Mouse (Mus musculus) midbrain, embryonic 12.5 days (tissue): ENCODE measurements around the gene Spns1. TPM values are rescaled to one million over a fixed set of nuclear protein-coding genes. Genes with fewer than 3 reads are reported as not detected.
"Not testable (repeated sequence)": the region's sequence is repeated elsewhere in the genome, so short reads cannot be mapped to it uniquely, and the experiment has no call there.

Experiments used
- ATAC-seq: fragments of 200-750 bp; cut with Nextera tagmentation; 2 replicates; pipeline ENCODE4 v1.8.0; 2017; ENCODE audit warnings: low read depth, moderate TSS enrichment, moderate library complexity; ENCODE audit not compliant: low FRiP score
- H3K27ac ChIP-seq: fragments of 300-500 bp; sonication (generic); replicated peaks from 2 replicates; pipeline ENCODE4 v1.5.1; 2016; ENCODE audit warnings: mild to moderate bottlenecking
- H3K27me3 ChIP-seq: fragments of 300-500 bp; sonication (generic); 2 replicates; pipeline ENCODE4 v1.6.1; 2016; ENCODE audit warnings: mild to moderate bottlenecking
- H3K36me3 ChIP-seq: fragments of 300-500 bp; sonication (generic); 2 replicates; pipeline ENCODE4 v1.6.1; 2016
- H3K4me1 ChIP-seq: fragments of 300-500 bp; sonication (generic); 2 replicates; pipeline ENCODE4 v1.6.1; 2016
- H3K4me2 ChIP-seq: fragments of 300-500 bp; sonication (generic); replicated peaks from 2 replicates; pipeline ENCODE4 v1.6.1; 2016; ENCODE audit warnings: mild to moderate bottlenecking, moderate library complexity
- H3K4me3 ChIP-seq: fragments of 300-500 bp; sonication (generic); 2 replicates; pipeline ENCODE4 v1.5.1; 2016; ENCODE audit warnings: mild to moderate bottlenecking
- H3K9ac ChIP-seq: fragments of 300-500 bp; sonication (generic); replicated peaks from 2 replicates; pipeline ENCODE4 v1.6.1; 2016; ENCODE audit warnings: mild to moderate bottlenecking, moderate library complexity
- H3K9me3 ChIP-seq: fragments of 300-500 bp; sonication (generic); 2 replicates; pipeline ENCODE4 v1.6.1; 2016; ENCODE audit warnings: mild to moderate bottlenecking
- WGBS: fragments of 180-500 bp; shearing (Covaris S2); methylation state at CpG from one replicate; pipeline ENCODE4 v1.1.7; 2016; 5-methylcytosine and 5-hydroxymethylcytosine counted together
- polyA plus RNA-seq: library from polyadenylated mRNA; unstranded; fragments of >200 nt; fragmentation: Nextera tagmentation; extraction: Ambion mirVana; gene quantifications from 2 replicates; pipeline ENCODE4 v1.2.1, GENCODE M21; 2016

Gene Spns1
- 64.3 and 66.9 TPM in 2 replicates for polyA plus RNA-seq

GRCm38 (mm10) chr7:126377278-126378158 is at the start of gene Spns1:
TSS of gene Spns1 (minus strand) at chr7:126377450.
- Histone ChIP-seq H3K9ac (peak within 1 kb of the TSS; percentile 77), H3K36me3 (peaks cover 23% of the 10 kb centered on the region), H3K9me3 (no peaks in the 10 kb centered on the region), H3K27ac (peak within 1 kb of the TSS; percentile 63), H3K4me3 (peak within 1 kb of the TSS; percentile 78), H3K4me2 (peak within 1 kb of the TSS; percentile 91), H3K4me1 (peaks cover 19% of the 10 kb centered on the region), H3K27me3 (no peaks in the 10 kb centered on the region)
- peak; percentile 95 for ATAC-seq
- WGBS, result under 1% methylated on average over 33 of the region's 33 CpGs

- WGBS, result 83% methylated on average over 6 of the region's 6 CpGs
- no peaks in the 10 kb centered on the region for H3K9me3 ChIP-seq
- H3K4me1 ChIP-seq, result peaks cover 7% of the 10 kb centered on the region
- H3K27ac ChIP-seq, result no peak overlapping the region
- H3K4me3 ChIP-seq, result no peak overlapping the region
- no peak overlapping the region for H3K9ac ChIP-seq
- H3K36me3 ChIP-seq, result no peaks in the 10 kb centered on the region
- H3K4me2 ChIP-seq, result no peak overlapping the region
- no peak for ATAC-seq
- H3K27me3 ChIP-seq, result no peaks in the 10 kb centered on the region
Measured at GRCm38 (mm10) chr7:126424161-126424560, 46.9 kb upstream of the Spns1 start.

DNA sequence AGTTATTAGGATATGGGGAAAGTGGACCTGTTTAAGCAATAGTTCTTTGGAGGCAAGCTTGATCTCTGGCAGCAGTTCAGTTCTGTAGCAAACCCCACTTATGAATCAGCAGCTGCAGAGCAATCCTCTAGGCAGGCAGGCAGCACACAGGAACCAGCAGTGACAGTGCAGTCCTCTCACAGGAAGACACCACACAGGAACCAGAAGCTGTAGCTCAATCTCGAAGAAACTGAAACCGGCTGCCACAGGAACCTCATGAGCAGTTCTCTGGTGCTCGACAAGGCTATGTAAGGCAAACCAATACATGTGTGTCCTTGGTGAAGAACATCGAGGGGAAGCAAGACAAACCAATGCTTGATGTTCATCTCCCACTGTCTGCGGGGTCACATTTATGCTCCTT is 44.5 kb upstream of the Spns1 start:
- ATAC-seq, result no peak
- H3K36me3 ChIP-seq, result no peaks in the 10 kb centered on the region
- no peaks in the 10 kb centered on the region for H3K9me3 ChIP-seq
- H3K27me3 ChIP-seq, result no peaks in the 10 kb centered on the region; the same call in 1 of the 2 replicates
- no peak overlapping the region for H3K4me2 ChIP-seq
- H3K9ac ChIP-seq, result no peak overlapping the region
- 94% methylated on average over 5 of the region's 5 CpGs for WGBS
- peaks cover 6% of the 10 kb centered on the region for H3K4me1 ChIP-seq
- H3K4me3 ChIP-seq, result no peak overlapping the region
- no peak overlapping the region for H3K27ac ChIP-seq

- Histone ChIP-seq H3K4me2 (no peak overlapping the region), H3K9ac (no peak overlapping the region), H3K4me1 (peaks cover 11% of the 10 kb centered on the region), H3K27ac (no peak overlapping the region), H3K27me3 (peaks cover 10% of the 10 kb centered on the region), H3K36me3 (no peaks in the 10 kb centered on the region), H3K9me3 (no peaks in the 10 kb centered on the region), H3K4me3 (no peak overlapping the region)
- no peak for ATAC-seq
- 79% methylated on average over 3 of the region's 3 CpGs for WGBS
Measured at GRCm38 (mm10) chr7:126418496-126418895, 41.2 kb upstream of the Spns1 start.

GRCm38 (mm10) chr7:126417606-126418005 is 40.4 kb upstream of the Spns1 start:
- Histone ChIP-seq H3K4me2 (no peak overlapping the region), H3K27ac (no peak overlapping the region), H3K9ac (no peak overlapping the region), H3K9me3 (no peaks in the 10 kb centered on the region), H3K27me3 (peaks cover 10% of the 10 kb centered on the region), H3K4me1 (peaks cover 11% of the 10 kb centered on the region), H3K36me3 (no peaks in the 10 kb centered on the region), H3K4me3 (no peak overlapping the region)
- ATAC-seq, result no peak
- WGBS, result 64% methylated on average over 4 of the region's 4 CpGs

DNA sequence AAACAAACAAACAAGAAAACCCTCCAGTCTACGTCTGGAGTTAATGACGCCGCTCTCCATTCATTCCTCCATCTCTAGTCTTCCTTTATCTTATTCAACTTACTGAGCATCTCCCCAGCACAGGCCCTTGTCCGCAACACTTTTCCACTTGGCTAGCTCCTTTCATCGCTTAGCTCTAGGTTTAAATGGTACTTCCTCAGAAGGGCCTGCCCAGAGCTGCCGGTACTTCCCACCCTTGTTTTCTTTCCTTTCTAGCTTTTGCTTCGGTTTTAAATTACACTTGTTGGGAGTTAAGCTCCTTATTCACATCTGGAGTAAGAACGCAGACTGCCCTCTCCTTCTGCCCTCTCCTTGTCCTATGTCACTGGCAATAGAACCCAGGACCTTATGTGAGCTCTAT is 39.8 kb upstream of the Spns1 start:
- whole genome bisulfite sequencing, result 2% methylated on average over 8 of the region's 8 CpGs
- Histone ChIP-seq H3K9ac (no peak overlapping the region), H3K27me3 (peaks cover 10% of the 10 kb centered on the region), H3K9me3 (no peaks in the 10 kb centered on the region), H3K27ac (no peak overlapping the region), H3K4me2 (no peak overlapping the region), H3K4me3 (no peak overlapping the region), H3K36me3 (no peaks in the 10 kb centered on the region), H3K4me1 (peaks cover 11% of the 10 kb centered on the region)
- ATAC-seq, result no peak

- H3K36me3 ChIP-seq, result no peaks in the 10 kb centered on the region
- H3K9ac ChIP-seq, result no peak overlapping the region
- H3K27me3 ChIP-seq, result peaks cover 10% of the 10 kb centered on the region
- no peak overlapping the region for H3K27ac ChIP-seq
- WGBS, result 43% methylated on average over 2 of the region's 2 CpGs
- peaks cover 11% of the 10 kb centered on the region for H3K4me1 ChIP-seq
- H3K9me3 ChIP-seq, result no peaks in the 10 kb centered on the region
- no peak overlapping the region for H3K4me2 ChIP-seq
- no peak for ATAC-seq
- no peak overlapping the region for H3K4me3 ChIP-seq
Measured at GRCm38 (mm10) chr7:126416615-126417014, 39.4 kb upstream of the Spns1 start.

DNA sequence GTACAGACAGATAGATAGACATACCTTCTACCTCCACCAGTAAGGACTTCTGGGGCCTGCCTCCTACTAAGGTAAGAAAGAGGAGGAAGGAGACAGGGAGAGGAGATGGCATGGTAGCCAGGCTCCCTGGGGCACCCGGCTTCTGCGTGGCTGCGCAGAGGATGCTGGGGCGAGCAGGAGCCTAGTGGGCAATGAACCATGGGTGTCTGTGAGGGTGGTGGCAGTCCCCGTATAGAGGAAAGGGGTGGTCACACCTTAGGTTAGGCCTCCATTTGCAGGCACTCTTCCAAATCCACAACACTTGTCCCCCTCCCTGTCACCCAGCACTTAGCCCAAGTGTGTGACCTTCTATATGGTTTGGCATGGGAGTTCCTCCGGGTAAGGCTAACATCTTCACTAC is 37.5 kb upstream of the Spns1 start, which contains the start of gene Cd19:
Cd19 (minus strand) TSS at position 165 of the 400 bp plus-strand sequence.
- H3K27me3 ChIP-seq, result peaks cover 10% of the 10 kb centered on the region
- ATAC-seq, result no peak
- H3K9ac ChIP-seq, result no peak within 1 kb of the TSS
- H3K9me3 ChIP-seq, result no peaks in the 10 kb centered on the region
- H3K4me2 ChIP-seq, result no peak within 1 kb of the TSS
- 92% methylated on average over 6 of the region's 6 CpGs for WGBS
- H3K36me3 ChIP-seq, result no peaks in the 10 kb centered on the region
- no peak within 1 kb of the TSS for H3K27ac ChIP-seq
- H3K4me3 ChIP-seq, result no peak within 1 kb of the TSS
- peaks cover 11% of the 10 kb centered on the region for H3K4me1 ChIP-seq

- 87% methylated on average over 4 of the region's 4 CpGs for WGBS
Measured at GRCm38 (mm10) chr7:126411061-126411460, 33.8 kb upstream of the Spns1 start.

GRCm38 (mm10) chr7:126408686-126409085 is 31.4 kb upstream of the Spns1 start:
- ATAC-seq, result no peak
- Histone ChIP-seq H3K4me2 (no peak overlapping the region), H3K4me1 (no peaks in the 10 kb centered on the region), H3K9ac (no peak overlapping the region), H3K27ac (no peak overlapping the region), H3K27me3 (no peaks in the 10 kb centered on the region), H3K9me3 (no peaks in the 10 kb centered on the region), H3K36me3 (no peaks in the 10 kb centered on the region), H3K4me3 (no peak overlapping the region)
- 88% methylated on average over 2 of the region's 2 CpGs for WGBS

More at GRCm38 (mm10) chr7:126411061-126411460, 33.8 kb upstream of the Spns1 start:
- Histone ChIP-seq H3K27ac (no peak overlapping the region), H3K9me3 (no peaks in the 10 kb centered on the region), H3K27me3 (peaks cover 10% of the 10 kb centered on the region), H3K4me1 (no peaks in the 10 kb centered on the region), H3K9ac (no peak overlapping the region), H3K36me3 (no peaks in the 10 kb centered on the region), H3K4me2 (no peak overlapping the region), H3K4me3 (no peak overlapping the region)
- no peak for ATAC-seq

GRCm38 (mm10) chr7:126402518-126402917 is 25.3 kb upstream of the Spns1 start:
- not testable (repeated sequence) for ATAC-seq, H3K27me3 ChIP-seq, H3K4me2 ChIP-seq, H3K9me3 ChIP-seq, H3K27ac ChIP-seq, H3K4me3 ChIP-seq, H3K36me3 ChIP-seq, H3K9ac ChIP-seq, H3K4me1 ChIP-seq
- 83% methylated on average over 8 of the region's 8 CpGs for WGBS

DNA sequence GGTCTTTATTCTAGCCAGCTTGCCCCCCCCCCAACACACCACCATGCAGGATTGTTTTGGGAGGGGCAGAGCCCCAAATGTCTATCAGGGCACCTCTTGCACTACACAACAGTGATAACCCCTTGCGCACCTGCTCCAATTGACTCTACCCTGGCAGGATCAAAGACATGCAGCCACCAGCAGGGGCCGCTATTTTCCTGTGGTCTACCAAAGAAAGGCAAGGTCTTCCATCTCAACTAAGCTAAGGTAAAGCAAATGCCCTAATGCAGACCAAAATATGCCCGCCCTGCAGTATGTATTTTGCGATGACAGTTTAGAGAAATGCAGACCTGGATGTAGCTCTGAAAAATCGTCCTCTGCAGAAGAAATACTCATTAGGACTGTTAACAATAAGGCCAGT is 22.3 kb upstream of the Spns1 start:
- no peaks in the 10 kb centered on the region for H3K9me3 ChIP-seq
- H3K4me2 ChIP-seq, result no peak overlapping the region
- H3K4me3 ChIP-seq, result no peak overlapping the region
- peaks cover 9% of the 10 kb centered on the region for H3K4me1 ChIP-seq
- 11% methylated on average over 5 of the region's 5 CpGs for WGBS
- no peak for ATAC-seq
- no peak overlapping the region for H3K9ac ChIP-seq
- H3K36me3 ChIP-seq, result no peaks in the 10 kb centered on the region
- no peak overlapping the region for H3K27ac ChIP-seq
- H3K27me3 ChIP-seq, result no peaks in the 10 kb centered on the region
